Mouse (Mus musculus): ENCODE data around the gene Spag9. TPM values are rescaled to one million over a fixed set of nuclear protein-coding genes. Genes with fewer than 3 reads are reported as not detected.

Gene Spag9
- polyA plus RNA-seq, 1 experiment from 2014 or later, result 82.7 TPM

DNA sequence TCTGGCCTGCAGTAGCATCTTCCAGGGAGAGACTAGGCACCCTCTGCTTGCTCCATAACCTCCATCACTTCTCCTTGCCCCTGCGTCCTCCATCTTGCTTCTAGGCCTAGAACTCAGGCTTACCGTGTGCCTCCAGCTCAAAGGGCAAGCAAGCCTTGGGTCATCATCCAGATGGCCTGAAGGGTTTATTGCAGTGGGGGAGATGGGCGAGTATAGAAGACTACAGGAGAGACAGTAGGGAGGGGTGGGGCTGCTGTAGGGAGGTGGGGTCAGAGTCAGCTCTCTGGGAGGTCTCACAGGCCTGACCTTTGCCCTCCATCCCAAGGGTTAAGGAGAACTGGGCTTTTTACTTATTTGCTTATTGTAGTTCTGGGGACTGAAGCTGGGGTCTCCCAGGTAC lies 144.6 kb downstream of the Spag9 start:
- 87% methylated on average over 3 of the region's 3 CpGs for WGBS

DNA sequence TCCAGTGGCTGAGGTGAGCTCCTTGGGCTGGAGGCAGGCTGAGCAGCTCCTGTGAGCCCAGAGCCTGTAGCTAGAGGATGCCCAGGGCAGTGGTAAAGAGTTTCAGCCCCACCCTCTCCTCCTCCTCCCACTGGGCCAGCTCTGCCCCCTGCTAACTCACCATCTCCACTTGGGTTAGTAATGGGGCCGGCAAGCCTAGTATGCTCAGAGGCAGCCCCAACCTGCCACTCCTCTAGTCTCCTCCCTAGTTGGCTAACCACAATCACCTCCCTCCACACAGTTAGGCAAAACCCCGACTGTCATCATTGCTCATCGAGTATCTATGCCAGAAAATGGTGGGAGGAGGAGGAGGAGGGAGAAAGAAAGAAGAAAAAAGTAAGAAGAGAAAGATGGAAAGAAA lies 145.7 kb downstream of the Spag9 start:
- Histone ChIP-seq H3K4me3 (ENCODE audit: low read depth, low read length) (no peak overlapping the region), H3K4me2 (ENCODE audit: low read length) (no peak overlapping the region), H3K9me3 (replicated peaks; ENCODE audit: control insufficient read depth, low read length, poor library complexity, severe bottlenecking) (no peaks in the 10 kb centered on the region), H3K9ac (ENCODE audit: low read depth, low read length) (no peak overlapping the region), H3K27me3 (ENCODE audit: control insufficient read depth, insufficient read depth, low read depth, low read length) (no peaks in the 10 kb centered on the region), H3K36me3 (ENCODE audit: control insufficient read depth, insufficient read depth, low read length) (no peaks in the 10 kb centered on the region), H3K4me1 (ENCODE audit: control insufficient read depth, insufficient read depth, low read length) (no peaks in the 10 kb centered on the region), H3K27ac (ENCODE audit: low read length) (no peak overlapping the region)
- no peak for ATAC-seq
- 61% methylated on average over 3 of the region's 3 CpGs for WGBS

More for the DNA sequence above, 144.6 kb downstream of the Spag9 start:
- H3K36me3 ChIP-seq (ENCODE audit: control insufficient read depth, insufficient read depth, low read length), result no peaks in the 10 kb centered on the region
- no peaks in the 10 kb centered on the region for H3K27me3 ChIP-seq (ENCODE audit: control insufficient read depth, insufficient read depth, low read depth, low read length)
- ATAC-seq, result no peak
- H3K9me3 ChIP-seq (replicated peaks; ENCODE audit: control insufficient read depth, low read length, poor library complexity, severe bottlenecking), result no peaks in the 10 kb centered on the region
- H3K4me2 ChIP-seq (ENCODE audit: low read length), result no peak overlapping the region
- H3K27ac ChIP-seq (ENCODE audit: low read length), result no peak overlapping the region
- H3K4me1 ChIP-seq (ENCODE audit: control insufficient read depth, insufficient read depth, low read length), result no peaks in the 10 kb centered on the region
- H3K4me3 ChIP-seq (ENCODE audit: low read depth, low read length), result no peak overlapping the region
- no peak overlapping the region for H3K9ac ChIP-seq (ENCODE audit: low read depth, low read length)

DNA sequence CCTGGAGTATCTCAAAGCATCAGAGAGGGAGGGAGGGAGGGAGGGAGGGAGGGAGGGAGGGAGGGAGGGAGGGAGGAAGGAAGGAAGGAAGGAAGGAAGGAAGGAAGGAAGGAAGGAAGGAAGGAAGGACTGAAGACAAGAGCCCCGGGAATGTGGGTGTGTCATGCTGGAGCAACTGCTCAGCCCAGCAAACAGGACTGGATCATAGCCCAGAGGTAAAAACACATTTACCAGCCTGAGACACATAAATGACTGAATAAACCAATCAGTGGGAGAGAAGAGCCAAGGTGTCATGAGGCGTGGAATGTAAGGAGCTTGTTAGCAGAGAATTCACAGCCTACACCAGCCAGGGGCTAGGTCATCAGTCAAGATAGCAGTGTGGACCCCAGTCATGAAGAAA lies 147.4 kb downstream of the Spag9 start:
- no peak overlapping the region for H3K4me2 ChIP-seq (ENCODE audit: low read length)
- no peak overlapping the region for H3K4me3 ChIP-seq (ENCODE audit: low read depth, low read length)
- H3K9me3 ChIP-seq (replicated peaks; ENCODE audit: control insufficient read depth, low read length, poor library complexity, severe bottlenecking), result no peaks in the 10 kb centered on the region
- H3K27me3 ChIP-seq (ENCODE audit: control insufficient read depth, insufficient read depth, low read depth, low read length), result no peaks in the 10 kb centered on the region
- no peak for ATAC-seq
- 94% methylated on average over 2 of the region's 2 CpGs for WGBS
- no peaks in the 10 kb centered on the region for H3K4me1 ChIP-seq (ENCODE audit: control insufficient read depth, insufficient read depth, low read length)
- no peaks in the 10 kb centered on the region for H3K36me3 ChIP-seq (ENCODE audit: control insufficient read depth, insufficient read depth, low read length)
- no peak overlapping the region for H3K9ac ChIP-seq (ENCODE audit: low read depth, low read length)
- H3K27ac ChIP-seq (ENCODE audit: low read length), result no peak overlapping the region

DNA sequence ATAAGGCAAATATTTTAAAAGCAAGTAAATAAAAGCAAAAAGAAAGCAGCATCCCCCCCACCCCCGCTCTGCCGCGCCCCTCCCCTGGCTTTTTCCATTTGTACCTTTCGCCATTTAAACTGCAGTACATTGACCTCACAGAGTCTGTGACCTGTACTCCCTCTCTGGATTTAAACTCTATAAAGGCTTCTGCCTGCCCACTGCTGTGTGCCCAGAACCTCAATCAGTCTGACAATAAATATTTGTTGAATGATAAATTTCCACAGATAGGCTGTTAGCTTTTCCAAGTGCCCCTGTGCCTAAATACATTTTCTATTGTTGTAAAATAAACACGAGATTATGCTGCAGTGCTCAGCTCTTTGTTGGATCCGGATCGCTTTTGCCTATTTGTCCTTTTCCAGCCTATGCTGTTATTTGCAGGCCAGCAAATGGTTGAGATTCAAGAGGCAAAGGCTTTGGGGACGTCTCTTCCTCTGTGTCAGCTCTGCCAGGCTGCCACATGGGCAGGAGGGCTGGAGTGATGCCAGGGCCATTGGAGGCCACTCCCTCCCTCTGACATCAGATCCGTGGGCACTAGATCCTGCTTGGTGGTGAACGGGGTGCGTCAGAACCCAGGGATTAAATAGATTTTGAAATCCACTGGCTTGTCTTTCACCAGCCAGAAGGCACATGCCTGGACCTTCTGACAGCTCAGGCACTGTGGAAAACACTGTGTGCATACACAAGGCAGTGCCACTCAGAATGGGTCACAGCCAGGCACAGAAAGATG lies 149.1 kb downstream of the Spag9 start:
- WGBS, result 53% methylated on average over 11 of the region's 11 CpGs

DNA sequence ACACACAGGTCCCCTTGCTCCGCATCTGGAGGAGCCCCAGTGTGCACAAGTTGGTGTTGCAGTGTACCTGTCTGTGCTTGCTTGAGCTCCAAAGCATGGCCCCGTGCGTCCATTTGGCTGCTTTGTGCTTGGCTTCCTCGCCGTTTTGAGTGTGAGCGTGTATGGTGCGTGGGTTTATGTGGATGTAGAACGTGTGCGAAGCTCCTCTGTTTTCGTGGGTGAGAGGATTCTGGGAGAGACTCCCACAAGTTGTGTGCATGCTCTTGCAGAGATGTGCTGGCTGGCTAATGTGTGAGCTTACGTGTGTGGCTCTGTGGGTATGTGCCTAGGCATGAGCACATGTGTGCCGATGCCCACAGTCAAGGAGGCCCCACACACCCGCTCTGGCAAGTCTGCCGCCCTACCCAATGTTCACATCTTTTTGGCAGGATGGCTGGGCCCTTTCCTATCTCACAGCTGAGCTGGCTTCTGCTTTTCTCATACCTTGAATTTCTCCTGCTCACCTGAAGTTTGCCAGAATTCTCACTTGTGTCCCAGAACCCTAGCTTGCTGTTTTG lies 150.2 kb downstream of the Spag9 start:
- H3K9me3 ChIP-seq (replicated peaks; ENCODE audit: control insufficient read depth, low read length, poor library complexity, severe bottlenecking), result no peaks in the 10 kb centered on the region
- no peaks in the 10 kb centered on the region for H3K27me3 ChIP-seq (ENCODE audit: control insufficient read depth, insufficient read depth, low read depth, low read length)
- peak overlapping the region; percentile 78 for H3K27ac ChIP-seq (ENCODE audit: low read length)
- WGBS, result 94% methylated on average over 14 of the region's 14 CpGs
- no peak overlapping the region for H3K4me3 ChIP-seq (ENCODE audit: low read depth, low read length)
- no peaks in the 10 kb centered on the region for H3K36me3 ChIP-seq (ENCODE audit: control insufficient read depth, insufficient read depth, low read length)
- peaks cover 13% of the 10 kb centered on the region for H3K4me1 ChIP-seq (ENCODE audit: control insufficient read depth, insufficient read depth, low read length)
- no peak for ATAC-seq
- no peak overlapping the region for H3K4me2 ChIP-seq (ENCODE audit: low read length)
- no peak overlapping the region for H3K9ac ChIP-seq (ENCODE audit: low read depth, low read length)

More for the DNA sequence above, 149.1 kb downstream of the Spag9 start:
- no peaks in the 10 kb centered on the region for H3K27me3 ChIP-seq (ENCODE audit: control insufficient read depth, insufficient read depth, low read depth, low read length)
- H3K4me2 ChIP-seq (ENCODE audit: low read length), result no peak overlapping the region
- ATAC-seq, result peak; percentile 43
- peaks cover 2% of the 10 kb centered on the region for H3K4me1 ChIP-seq (ENCODE audit: control insufficient read depth, insufficient read depth, low read length)
- no peaks in the 10 kb centered on the region for H3K9me3 ChIP-seq (replicated peaks; ENCODE audit: control insufficient read depth, low read length, poor library complexity, severe bottlenecking)
- peak overlapping the region; percentile 15; the same call in 1 of the 2 replicates for H3K9ac ChIP-seq (ENCODE audit: low read depth, low read length)
- no peaks in the 10 kb centered on the region for H3K36me3 ChIP-seq (ENCODE audit: control insufficient read depth, insufficient read depth, low read length)
- no peak overlapping the region for H3K4me3 ChIP-seq (ENCODE audit: low read depth, low read length)
- peak overlapping the region; percentile 78 for H3K27ac ChIP-seq (ENCODE audit: low read length)

DNA sequence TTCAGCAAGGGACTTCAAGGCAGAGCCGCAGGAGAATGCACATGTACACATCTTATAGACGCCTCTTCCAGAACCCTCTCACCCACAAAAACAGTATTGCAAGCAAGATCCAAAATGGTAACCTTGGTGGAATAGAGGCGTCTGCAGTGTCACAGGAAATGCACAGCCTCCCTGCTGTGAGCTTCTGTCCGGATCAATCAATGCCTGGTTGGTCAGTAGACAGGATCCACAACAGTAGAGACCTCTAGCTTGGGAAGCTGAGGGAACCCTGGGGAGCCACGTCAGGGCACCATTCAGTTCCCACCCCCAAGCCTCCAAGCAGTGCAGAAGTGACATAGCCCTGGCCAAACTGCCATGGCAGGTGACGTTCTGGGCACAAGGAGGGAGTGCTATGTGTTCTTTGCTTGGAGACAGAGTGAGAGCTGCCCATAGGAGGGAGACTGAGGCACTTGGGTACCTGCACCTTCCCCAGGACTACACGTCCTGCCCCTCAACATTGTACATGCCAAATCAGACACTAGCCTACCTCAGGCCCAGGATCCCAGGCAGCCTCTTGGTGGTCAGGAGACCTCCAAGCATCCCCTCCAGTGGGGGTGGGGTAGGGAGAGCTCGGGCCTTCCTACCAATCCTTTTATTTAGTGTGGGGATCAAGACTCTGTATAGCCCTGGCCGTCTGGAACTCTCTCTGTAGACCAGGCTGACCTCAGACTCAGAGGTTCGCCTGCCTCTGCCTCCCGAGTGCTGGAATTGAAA lies 151.0 kb downstream of the Spag9 start:
- no peaks in the 10 kb centered on the region for H3K36me3 ChIP-seq (ENCODE audit: control insufficient read depth, insufficient read depth, low read length)
- WGBS, result 75% methylated on average over 11 of the region's 11 CpGs
- ATAC-seq, result no peak
- peaks cover 13% of the 10 kb centered on the region for H3K4me1 ChIP-seq (ENCODE audit: control insufficient read depth, insufficient read depth, low read length)
- no peak overlapping the region for H3K27ac ChIP-seq (ENCODE audit: low read length)
- H3K27me3 ChIP-seq (ENCODE audit: control insufficient read depth, insufficient read depth, low read depth, low read length), result no peaks in the 10 kb centered on the region
- no peak overlapping the region for H3K9ac ChIP-seq (ENCODE audit: low read depth, low read length)
- no peak overlapping the region for H3K4me3 ChIP-seq (ENCODE audit: low read depth, low read length)
- no peak overlapping the region for H3K4me2 ChIP-seq (ENCODE audit: low read length)
- no peaks in the 10 kb centered on the region for H3K9me3 ChIP-seq (replicated peaks; ENCODE audit: control insufficient read depth, low read length, poor library complexity, severe bottlenecking)

DNA sequence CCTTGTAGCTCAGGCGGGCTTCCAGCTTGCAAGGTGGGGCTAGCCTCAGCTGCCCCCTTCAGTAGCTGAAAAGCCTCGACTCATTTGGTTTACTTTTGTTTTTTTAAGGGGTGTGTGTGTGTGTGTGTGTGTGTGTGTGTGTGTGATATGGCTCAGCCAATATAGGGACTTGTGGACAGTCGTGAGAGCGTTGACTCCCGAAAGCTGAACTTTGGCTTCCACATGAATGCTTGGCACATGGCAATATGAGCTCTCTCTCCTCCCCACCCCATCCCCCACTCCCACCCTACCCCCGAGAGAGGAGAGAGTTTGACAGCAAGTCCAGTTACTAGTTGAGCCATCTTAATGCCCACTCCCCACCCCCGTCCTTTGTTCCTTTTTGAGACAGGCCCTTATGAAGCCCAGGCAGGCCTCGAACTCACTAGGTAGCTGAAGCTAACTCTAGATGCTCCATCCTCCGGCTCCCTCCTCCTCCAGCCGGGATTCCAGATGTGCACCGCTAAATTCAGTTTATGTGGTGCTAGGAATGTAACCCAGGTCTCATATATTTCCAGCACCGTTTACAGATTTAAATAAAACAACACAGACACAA lies 152.3 kb downstream of the Spag9 start:
- 50% methylated on average over 12 of the region's 12 CpGs for WGBS
- Histone ChIP-seq H3K27me3 (ENCODE audit: control insufficient read depth, insufficient read depth, low read depth, low read length) (no peaks in the 10 kb centered on the region), H3K27ac (ENCODE audit: low read length) (peak overlapping the region; percentile 95; the same call in 1 of the 2 replicates), H3K36me3 (ENCODE audit: control insufficient read depth, insufficient read depth, low read length) (no peaks in the 10 kb centered on the region), H3K9ac (ENCODE audit: low read depth, low read length) (no peak overlapping the region), H3K9me3 (replicated peaks; ENCODE audit: control insufficient read depth, low read length, poor library complexity, severe bottlenecking) (no peaks in the 10 kb centered on the region), H3K4me2 (ENCODE audit: low read length) (peak overlapping the region; percentile 7; the same call in 1 of the 2 replicates), H3K4me1 (ENCODE audit: control insufficient read depth, insufficient read depth, low read length) (peaks cover 13% of the 10 kb centered on the region), H3K4me3 (ENCODE audit: low read depth, low read length) (no peak overlapping the region)
- ATAC-seq, result no peak

DNA sequence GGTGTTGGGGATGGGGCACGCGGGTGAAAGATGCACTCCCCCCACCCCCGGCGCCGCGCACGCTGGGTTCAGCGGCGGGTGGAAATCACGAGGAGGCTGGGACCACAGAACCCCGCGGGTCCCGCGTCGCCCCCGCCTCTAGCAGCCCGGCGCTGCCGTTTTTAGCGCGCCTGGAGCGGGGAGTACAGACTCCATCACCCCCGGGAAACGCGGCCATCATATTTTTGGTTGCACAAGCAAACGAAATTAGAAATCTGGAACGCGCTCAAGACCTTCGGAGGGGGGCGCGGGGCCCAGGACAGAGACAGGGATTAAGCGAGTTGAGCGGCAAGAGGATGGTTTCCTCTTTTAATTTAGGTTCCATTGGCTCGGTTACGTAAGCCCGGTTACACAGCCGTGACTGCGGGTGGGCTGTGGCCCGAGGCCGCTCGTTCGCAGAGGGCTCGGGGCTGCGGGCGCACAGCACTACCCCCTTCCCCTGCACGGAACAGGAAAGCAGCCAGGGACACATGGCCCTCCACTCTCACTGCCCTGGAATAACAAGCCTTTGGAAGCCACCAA lies 153.1 kb downstream of the Spag9 start:
- no peaks in the 10 kb centered on the region for H3K9me3 ChIP-seq (replicated peaks; ENCODE audit: control insufficient read depth, low read length, poor library complexity, severe bottlenecking)
- peaks cover 13% of the 10 kb centered on the region for H3K4me1 ChIP-seq (ENCODE audit: control insufficient read depth, insufficient read depth, low read length)
- H3K27me3 ChIP-seq (ENCODE audit: control insufficient read depth, insufficient read depth, low read depth, low read length), result no peaks in the 10 kb centered on the region
- H3K4me3 ChIP-seq (ENCODE audit: low read depth, low read length), result peak overlapping the region; percentile 45
- peak overlapping the region; percentile 79 for H3K9ac ChIP-seq (ENCODE audit: low read depth, low read length)
- peak overlapping the region; percentile 95 for H3K27ac ChIP-seq (ENCODE audit: low read length)
- WGBS, result under 1% methylated on average over 46 of the region's 46 CpGs
- peak overlapping the region; percentile 88 for H3K4me2 ChIP-seq (ENCODE audit: low read length)
- no peaks in the 10 kb centered on the region for H3K36me3 ChIP-seq (ENCODE audit: control insufficient read depth, insufficient read depth, low read length)
- peak; percentile 39 for ATAC-seq
